Mouse (Mus musculus) kidney, postnatal 0 days (tissue): ENCODE measurements at regions not wholly inside any gene's neighbourhood (a gene's known extent, or its start where the extent isn't known, plus 50 kb on each side); places are given as distances from the start of the nearest gene placed in this dataset.

Experiments used
- ATAC-seq: fragments of 200-750 bp; cut with Nextera tagmentation; replicated peaks from 2 replicates; pipeline ENCODE4 v1.8.0; 2017; ENCODE audit warnings: low read depth, moderate number of reproducible peaks, moderate TSS enrichment, moderate library complexity; ENCODE audit not compliant: low FRiP score
- DNase-seq: peaks from one replicate; pipeline ENCODE4 v3.0.0-alpha.2; 2016; ENCODE audit warnings: low spot score
- H3K27ac ChIP-seq: fragments of 300-500 bp; sonication (generic); 2 replicates; pipeline ENCODE4 v1.5.1; 2014; ENCODE audit warnings: mild to moderate bottlenecking
- H3K27me3 ChIP-seq: fragments of 300-500 bp; sonication (generic); 2 replicates; pipeline ENCODE4 v1.6.1; 2014; ENCODE audit warnings: low read length, mixed read lengths; ENCODE audit not compliant: insufficient read depth
- H3K36me3 ChIP-seq: fragments of 300-500 bp; sonication (generic); 2 replicates; pipeline ENCODE4 v1.6.1; 2014; ENCODE audit warnings: low read length, mixed read lengths; ENCODE audit not compliant: insufficient read depth
- H3K4me1 ChIP-seq: fragments of 300-500 bp; sonication (generic); replicated peaks from 2 replicates; pipeline ENCODE4 v1.6.1; 2014; ENCODE audit warnings: antibody characterized with exemption, low read length, mixed read lengths; ENCODE audit not compliant: insufficient read depth
- H3K4me2 ChIP-seq: fragments of 300-500 bp; sonication (generic); 2 replicates; pipeline ENCODE4 v1.6.1; 2014; ENCODE audit warnings: mild to moderate bottlenecking, low read length, moderate library complexity, mixed read lengths
- H3K4me3 ChIP-seq: fragments of 300-500 bp; sonication (generic); replicated peaks from 2 replicates; pipeline ENCODE4 v1.5.1; 2014; ENCODE audit warnings: low read depth, low read length
- H3K9ac ChIP-seq: fragments of 300-500 bp; sonication (generic); 2 replicates; pipeline ENCODE4 v1.6.1; 2014; ENCODE audit warnings: low read depth, low read length
- H3K9me3 ChIP-seq: fragments of 300-500 bp; sonication (generic); replicated peaks from 2 replicates; pipeline ENCODE4 v1.6.1; 2016; ENCODE audit warnings: low read length, inconsistent platforms, mixed read lengths
- CTCF ChIP-seq: IDR thresholded peaks from 2 replicates; pipeline ENCODE4 v1.5.1; 2016; ENCODE audit warnings: antibody characterized with exemption, low read depth, mild to moderate bottlenecking, moderate library complexity
- WGBS: fragments of 180-500 bp; shearing (Covaris S2); extraction: QIAGEN DNeasy Blood & Tissue Kit; methylation state at CpG from one replicate; pipeline ENCODE4 v1.1.7; 2014; 5-methylcytosine and 5-hydroxymethylcytosine counted together

DNA sequence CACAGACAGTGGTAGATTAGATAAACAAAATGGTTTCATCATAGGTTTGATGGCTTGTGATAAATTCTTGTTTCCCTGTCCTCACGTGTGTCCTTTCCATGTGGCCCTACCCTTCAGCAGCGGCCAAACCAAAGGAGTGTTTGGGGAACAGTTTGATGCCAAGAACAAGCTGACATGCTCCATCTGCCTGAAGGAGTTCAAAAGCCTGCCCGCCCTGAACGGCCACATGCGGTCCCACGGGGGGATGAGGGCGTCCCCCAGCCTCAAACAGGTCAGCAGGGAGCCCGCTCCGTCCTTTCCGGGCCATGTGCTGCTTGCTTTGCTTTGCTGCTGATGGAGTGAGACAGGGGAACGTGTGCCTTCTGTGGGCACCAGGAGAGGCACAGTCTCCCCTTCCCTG is 51.0 kb upstream of the Mrps10 start:
- no peaks in the 10 kb centered on the region for H3K4me1 ChIP-seq
- H3K9me3 ChIP-seq, result no peaks in the 10 kb centered on the region
- no peak overlapping the region for H3K4me2 ChIP-seq
- TF ChIP-seq CTCF, result no peak
- DNase-seq, result no peak
- no peak for ATAC-seq
- WGBS, result 86% methylated on average over 11 of the region's 11 CpGs
- no peak overlapping the region for H3K27ac ChIP-seq
- H3K27me3 ChIP-seq, result no peaks in the 10 kb centered on the region
- H3K9ac ChIP-seq, result no peak overlapping the region
- no peak overlapping the region for H3K4me3 ChIP-seq
- peaks cover 25% of the 10 kb centered on the region for H3K36me3 ChIP-seq

DNA sequence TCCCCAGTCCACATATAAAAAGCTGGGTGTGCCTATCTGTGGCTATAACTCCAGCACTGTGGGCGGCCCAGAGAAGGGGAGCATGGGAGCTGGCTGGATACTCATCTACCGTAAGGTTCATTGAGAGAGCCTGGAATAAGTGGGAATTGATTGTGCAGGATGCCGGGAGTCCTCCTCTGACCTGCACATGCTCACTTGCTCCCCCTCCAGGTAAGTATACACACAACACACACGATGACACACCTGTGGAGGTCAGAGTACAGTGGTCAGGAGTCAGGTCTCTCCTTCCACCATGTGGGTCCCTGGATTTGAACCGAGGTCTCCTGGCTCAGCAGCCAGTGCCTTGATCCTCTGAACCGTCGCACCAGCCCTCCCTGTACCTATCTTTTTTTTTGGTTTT is 55.5 kb upstream of the Mrps10 start:
- DNase-seq, result no peak
- peaks cover 18% of the 10 kb centered on the region for H3K36me3 ChIP-seq
- no peaks in the 10 kb centered on the region for H3K9me3 ChIP-seq
- no peak overlapping the region for H3K4me3 ChIP-seq
- no peak for ATAC-seq
- no peak overlapping the region for H3K4me2 ChIP-seq
- TF ChIP-seq CTCF, result 0 out of 2 replicates have a peak, but pooled peaks have one; percentile 19
- H3K4me1 ChIP-seq, result no peaks in the 10 kb centered on the region
- no peaks in the 10 kb centered on the region for H3K27me3 ChIP-seq
- no peak overlapping the region for H3K27ac ChIP-seq
- H3K9ac ChIP-seq, result no peak overlapping the region
- 96% methylated on average over 7 of the region's 7 CpGs for WGBS

GRCm38 (mm10) chr17:47311272-47311671 is 57.4 kb upstream of the Mrps10 start:
- Histone ChIP-seq H3K4me1 (no peaks in the 10 kb centered on the region), H3K36me3 (peaks cover 11% of the 10 kb centered on the region), H3K4me3 (no peak overlapping the region), H3K27me3 (no peaks in the 10 kb centered on the region), H3K9me3 (no peaks in the 10 kb centered on the region), H3K9ac (no peak overlapping the region), H3K27ac (no peak overlapping the region), H3K4me2 (no peak overlapping the region)
- 80% methylated on average over 5 of the region's 5 CpGs for WGBS
- ATAC-seq, result no peak
- no peak for TF ChIP-seq CTCF
- DNase-seq, result no peak

GRCm38 (mm10) chr17:47306027-47306761 is 62.5 kb upstream of the Mrps10 start:
- Histone ChIP-seq H3K4me2 (no peak overlapping the region), H3K4me3 (no peak overlapping the region), H3K36me3 (no peaks in the 10 kb centered on the region), H3K4me1 (no peaks in the 10 kb centered on the region), H3K9me3 (no peaks in the 10 kb centered on the region), H3K27me3 (no peaks in the 10 kb centered on the region), H3K9ac (no peak overlapping the region), H3K27ac (no peak overlapping the region)
- DNase-seq, result no peak
- 83% methylated on average over 13 of the region's 13 CpGs for WGBS
- no peak for ATAC-seq
- no peak for TF ChIP-seq CTCF

DNA sequence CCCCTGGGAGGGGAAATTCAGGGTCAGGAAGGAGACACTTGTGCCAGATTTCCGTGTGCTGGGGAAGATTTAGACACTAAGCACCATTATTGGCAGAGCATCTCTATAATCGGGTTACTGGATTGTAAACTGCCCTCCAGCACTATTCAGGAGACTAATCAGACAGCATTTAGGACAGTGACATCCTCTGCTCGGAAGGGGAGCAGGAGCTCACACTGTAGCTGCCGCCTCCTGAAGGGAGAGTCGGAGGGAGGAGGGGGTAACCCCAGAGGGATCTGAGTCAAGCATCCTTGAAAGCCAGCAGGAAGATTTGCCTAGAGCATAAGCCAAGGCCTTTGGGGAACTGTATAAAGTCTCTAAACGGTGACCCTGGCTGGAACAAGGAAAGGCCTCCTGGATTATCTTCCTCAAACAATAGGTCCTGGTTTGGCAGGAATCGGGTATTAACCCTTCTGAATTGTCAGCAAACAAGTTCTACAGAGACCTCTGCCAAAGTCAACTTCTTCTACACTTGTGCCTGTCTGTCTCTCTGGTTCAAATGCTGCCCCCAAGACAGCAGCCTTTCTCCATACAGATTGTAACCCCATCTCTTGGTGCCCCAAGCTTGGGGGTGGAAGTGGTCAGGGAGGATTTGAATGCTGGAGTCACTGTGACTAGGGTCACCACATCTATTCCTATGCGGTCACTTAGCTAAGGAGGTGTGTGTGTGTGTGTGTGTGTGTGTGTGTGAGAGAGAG is 64.1 kb upstream of the Mrps10 start:
- Histone ChIP-seq H3K9ac (no peak overlapping the region), H3K4me2 (no peak overlapping the region), H3K4me3 (no peak overlapping the region), H3K36me3 (no peaks in the 10 kb centered on the region), H3K9me3 (no peaks in the 10 kb centered on the region), H3K27me3 (no peaks in the 10 kb centered on the region), H3K27ac (no peak overlapping the region), H3K4me1 (no peaks in the 10 kb centered on the region)
- TF ChIP-seq CTCF, result no peak
- ATAC-seq (no peak), DNase-seq (no peak)
- WGBS, result 51% methylated on average over 8 of the region's 8 CpGs

DNA sequence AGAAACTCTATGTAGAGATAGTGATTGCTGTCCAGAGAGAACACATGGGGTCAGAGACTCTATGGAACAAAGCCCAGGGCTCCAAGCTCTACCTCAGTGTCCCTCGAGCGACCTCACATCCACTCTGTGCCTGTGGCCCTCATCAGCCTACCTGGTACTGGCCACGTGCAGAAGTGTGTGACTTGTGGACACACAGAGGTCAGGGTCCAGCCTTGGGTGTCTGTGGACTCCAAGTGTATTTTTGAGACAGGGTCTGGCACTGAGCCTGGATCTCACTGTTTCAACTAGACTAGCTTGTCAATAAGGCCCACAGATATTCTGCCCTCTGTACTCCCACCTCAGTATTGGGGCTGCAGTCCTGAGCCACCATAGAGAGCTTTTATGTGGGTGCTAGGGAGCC is 65.1 kb upstream of the Mrps10 start:
- H3K36me3 ChIP-seq, result no peaks in the 10 kb centered on the region
- WGBS, result 85% methylated on average over 3 of the region's 3 CpGs
- H3K4me1 ChIP-seq, result no peaks in the 10 kb centered on the region
- H3K9me3 ChIP-seq, result no peaks in the 10 kb centered on the region
- no peak overlapping the region for H3K27ac ChIP-seq
- ATAC-seq (no peak), DNase-seq (no peak)
- no peak overlapping the region for H3K4me3 ChIP-seq
- H3K9ac ChIP-seq, result no peak overlapping the region
- TF ChIP-seq CTCF, result no peak
- H3K27me3 ChIP-seq, result no peaks in the 10 kb centered on the region
- H3K4me2 ChIP-seq, result no peak overlapping the region
